ENCODE assay signal across 9 mouse cellular contexts in genomic region chr9:111072175-111072574, GRCm38 (mm10). TPM values are rescaled to one million over a fixed set of nuclear protein-coding genes. Genes with fewer than 3 reads are reported as not detected.
A peak's percentile ranks its signal among the peaks of the same experiment; 100 is the strongest.
DNase-seq lines count a peak whose midpoint lies in the region; TF ChIP-seq lines count a peak whose summit lies in the region.
"Had no signal": no experiment of that assay in that cellular context is flagged by ENCODE, and none has a peak within 500 bp of the region (broad histone marks: within the 10 kb centered on the region; RNA-seq: fewer than 3 reads in every experiment).

No protein-coding gene starts in this region.

- peak; percentile 21 to 43 for DNase-seq in layer of hippocampus, postnatal 10 days (ENCODE audit: low spot score in 2 of 2)
- DNase-seq in layer of hippocampus, postnatal 36 days = no peak
- DNase-seq in R1 (ENCODE audit: low read depth, low spot score) = peak; percentile 53
- peak; percentile 34 to 66 for DNase-seq in left cerebral cortex, postnatal 10 days (ENCODE audit: extremely low spot score in 1 of 2, low spot score in 2 of 2)
- peak; percentile 22 for DNase-seq in right cerebral cortex, postnatal 4 days
- DNase-seq in natural killer cell, adult 2 months (ENCODE audit: low spot score in 2 of 2) = no peak

- no peak overlapping the region for H3K4me3 ChIP-seq in cortical plate, adult 2 months (ENCODE audit: insufficient read depth, low read length)
- H3K4me3 ChIP-seq: embryonic facial prominence, embryonic 15.5 days; limb, embryonic 15.5 days had no signal

- intact Hi-C loops in left cerebral cortex, postnatal 10 days (cut with DNase I) = loop anchor here (2.0 kb wide), 1 partner anchor 75 kb away; no protein-coding TSS in a partner anchor

- no peaks in the 10 kb centered on the region for H3K4me1 ChIP-seq in cortical plate, adult 2 months (ENCODE audit: control insufficient read depth, insufficient read depth, low read length)
- H3K4me1 ChIP-seq: embryonic facial prominence, embryonic 15.5 days had no signal

- peak; percentile 80 for TF ChIP-seq CTCF in cortical plate, adult 2 months (IDR thresholded peaks at IDR 0.05; ENCODE audit: extremely low read depth, insufficient read depth, low read length)

- no peak for TF ChIP-seq POLR2A in cortical plate, adult 2 months (IDR thresholded peaks at IDR 0.05; ENCODE audit: extremely low read depth, insufficient read depth, low read length)

- no peak overlapping the region for H3K27ac ChIP-seq in cortical plate, adult 2 months (ENCODE audit: insufficient read depth, low read length)
- H3K27ac ChIP-seq: embryonic facial prominence, embryonic 15.5 days; limb, embryonic 15.5 days had no signal

RNA-seq across cellular contexts. Expression of gene Ccrl2, which starts 14.9 kb away (rescaled TPM):
- 1 to 10 TPM in 1 of 2 experiments, under 1 TPM in 1; 0.69 to 1.5 TPM for total RNA-seq in layer of hippocampus, postnatal 10 days (2021)
- total RNA-seq in layer of hippocampus, postnatal 36 days (2021) = under 1 TPM; 0.86 to 0.90 TPM
- 1.9 and 2.1 TPM in 2 replicates for polyA plus RNA-seq in cortical plate, adult 2 months (2012; rRNA removed)
- under 1 TPM; 0.85 to 0.86 TPM for total RNA-seq in left cerebral cortex, postnatal 10 days (2021)

RNA-seq across cellular contexts. Expression of gene Lrrfip2, which starts 45.2 kb away (rescaled TPM):
- total RNA-seq in layer of hippocampus, postnatal 10 days (2021) = 10 to 100 TPM; 29.1 to 30.2 TPM
- total RNA-seq in layer of hippocampus, postnatal 36 days (2021) = 10 to 100 TPM; 35.0 to 39.0 TPM
- 55.5 and 59.5 TPM in 2 replicates for polyA plus RNA-seq in cortical plate, adult 2 months (2012; rRNA removed)
- total RNA-seq in left cerebral cortex, postnatal 10 days (2021) = 10 to 100 TPM; 31.4 to 32.5 TPM

RNA-seq across cellular contexts. Expression of gene Ltf, which starts 53.1 kb away (rescaled TPM):
- 1 to 10 TPM in 1 of 2 experiments, not detected in 1; 2.0 TPM for total RNA-seq in layer of hippocampus, postnatal 10 days (2021)
- under 1 TPM; 0.30 to 0.63 TPM for total RNA-seq in layer of hippocampus, postnatal 36 days (2021)
- polyA plus RNA-seq in cortical plate, adult 2 months (2012; rRNA removed) = 0.40 TPM in 1 of 2 replicates, not detected in the other
- total RNA-seq in left cerebral cortex, postnatal 10 days (2021) = under 1 TPM in 1 of 2 experiments, not detected in 1; 0.57 TPM

Comparison
In these comparisons a context has a peak if more than half of its experiments do, and no peak if none do; other contexts are left out.
1. DNase-seq: peak in layer of hippocampus, postnatal 10 days (2 of 2), R1 (single experiment), left cerebral cortex, postnatal 10 days (2 of 2) and right cerebral cortex, postnatal 4 days (single experiment); none in layer of hippocampus, postnatal 36 days (0 of 2) and natural killer cell, adult 2 months (0 of 2).